Mouse (Mus musculus) embryonic facial prominence, embryonic 12.5 days (tissue): Measurements from ENCODE around the gene Psmg1. TPM values are rescaled to one million over a fixed set of nuclear protein-coding genes. Genes with fewer than 3 reads are reported as not detected.
A peak's percentile ranks its signal among the peaks of the same experiment; 100 is the strongest.

Source experiments
- ATAC-seq: fragments of 200-750 bp; cut with Nextera tagmentation; 2 replicates; pipeline ENCODE4 v1.8.0; 2017; ENCODE audit not compliant: insufficient number of reproducible peaks, insufficient read depth, low FRiP score, low TSS enrichment
- H3K27ac ChIP-seq: fragments of 300-500 bp; sonication (generic); 2 replicates; pipeline ENCODE4 v1.5.1; 2016; ENCODE audit warnings: mild to moderate bottlenecking
- H3K27me3 ChIP-seq: fragments of 300-500 bp; sonication (generic); 2 replicates; pipeline ENCODE4 v1.6.1; 2016; ENCODE audit warnings: mild to moderate bottlenecking, moderate library complexity
- H3K36me3 ChIP-seq: fragments of 300-500 bp; sonication (generic); 2 replicates; pipeline ENCODE4 v1.6.1; 2016; ENCODE audit warnings: mild to moderate bottlenecking
- H3K4me1 ChIP-seq: fragments of 300-500 bp; sonication (generic); 2 replicates; pipeline ENCODE4 v1.6.1; 2016
- H3K4me2 ChIP-seq: fragments of 300-500 bp; sonication (generic); replicated peaks from 2 replicates; pipeline ENCODE4 v1.6.1; 2016; ENCODE audit warnings: mild to moderate bottlenecking, moderate library complexity
- H3K4me3 ChIP-seq: fragments of 300-500 bp; sonication (generic); 2 replicates; pipeline ENCODE4 v1.5.1; 2016; ENCODE audit warnings: mild to moderate bottlenecking
- H3K9ac ChIP-seq: fragments of 300-500 bp; sonication (generic); 2 replicates; pipeline ENCODE4 v1.6.1; 2016; ENCODE audit warnings: mild to moderate bottlenecking, moderate library complexity
- H3K9me3 ChIP-seq: fragments of 300-500 bp; sonication (generic); 2 replicates; pipeline ENCODE4 v1.6.1; 2016; ENCODE audit warnings: mild to moderate bottlenecking, moderate library complexity
- WGBS: fragments of 180-500 bp; shearing (Covaris S2); methylation state at CpG from one replicate; pipeline ENCODE4 v1.1.7; 2016; 5-methylcytosine and 5-hydroxymethylcytosine counted together
- polyA plus RNA-seq: library from polyadenylated mRNA; unstranded; fragments of >200 nt; fragmentation: Nextera tagmentation; extraction: Ambion mirVana; gene quantifications from 2 replicates; pipeline ENCODE4 v1.2.1, GENCODE M21; 2016

The Psmg1 gene
- polyA plus RNA-seq, 1 experiment from 2014 or later = 95.1 TPM

DNA sequence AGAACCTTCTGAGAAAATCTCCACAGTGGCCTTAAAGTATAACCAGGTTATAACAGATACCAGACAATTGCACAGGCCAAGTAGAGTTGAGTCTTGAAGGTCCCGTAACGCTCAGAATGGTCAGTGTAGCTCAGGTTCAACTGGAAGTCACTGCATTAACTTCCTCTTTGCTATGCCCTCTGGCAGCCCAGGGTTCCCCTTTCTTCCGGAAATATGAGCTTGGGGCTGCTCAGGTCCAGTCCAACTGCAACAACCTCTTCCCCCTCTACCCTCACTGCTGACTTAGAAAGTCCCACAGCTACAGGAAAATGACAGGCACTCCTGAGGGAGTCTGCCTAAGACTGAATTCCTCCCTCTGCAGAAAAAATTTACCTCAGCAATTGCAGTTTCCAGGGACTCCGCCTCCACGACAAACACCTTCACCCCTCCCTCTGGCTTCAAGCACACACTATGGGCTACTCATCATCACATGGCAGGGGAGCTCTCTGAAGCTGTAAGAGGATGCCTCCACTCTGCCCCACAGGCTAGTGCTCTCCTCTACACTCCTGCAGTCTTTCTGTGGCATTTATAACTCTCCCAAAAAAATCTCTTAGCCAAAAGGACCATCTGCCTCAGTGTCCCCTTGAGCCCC is 34.9 kb downstream of the Psmg1 start:
- Histone ChIP-seq H3K36me3 (no peaks in the 10 kb centered on the region), H3K4me3 (no peak overlapping the region), H3K27ac (no peak overlapping the region), H3K4me1 (no peaks in the 10 kb centered on the region), H3K27me3 (no peaks in the 10 kb centered on the region), H3K9ac (no peak overlapping the region), H3K4me2 (no peak overlapping the region), H3K9me3 (no peaks in the 10 kb centered on the region)
- WGBS = 73% methylated on average over 5 of the region's 5 CpGs
- ATAC-seq = no peak

DNA sequence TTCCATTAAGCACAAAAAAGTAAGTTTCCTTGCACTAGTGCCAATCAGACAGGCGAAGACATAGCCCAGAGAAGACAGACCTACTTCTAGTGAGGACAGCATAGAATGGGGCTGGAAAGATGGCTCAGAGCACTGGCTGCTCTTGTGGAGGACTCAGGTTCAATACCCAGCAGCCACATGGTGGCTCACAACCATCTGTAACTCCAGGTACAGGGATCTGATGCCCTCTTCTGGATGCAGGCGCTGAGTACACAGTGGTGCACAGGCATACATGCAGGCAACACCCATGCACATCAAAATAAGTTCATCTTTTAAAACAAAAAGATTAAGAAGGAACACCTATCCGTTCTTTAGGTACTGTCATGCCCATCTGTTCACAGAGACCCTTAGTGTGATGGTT is 36.4 kb downstream of the Psmg1 start:
- H3K36me3 ChIP-seq = no peaks in the 10 kb centered on the region
- no peak overlapping the region for H3K4me3 ChIP-seq
- no peak overlapping the region for H3K4me2 ChIP-seq
- no peaks in the 10 kb centered on the region for H3K9me3 ChIP-seq
- no peak overlapping the region for H3K9ac ChIP-seq
- H3K27ac ChIP-seq = no peak overlapping the region
- no peaks in the 10 kb centered on the region for H3K27me3 ChIP-seq
- ATAC-seq = no peak
- no peaks in the 10 kb centered on the region for H3K4me1 ChIP-seq
- WGBS = 81% methylated on average over 3 of the region's 3 CpGs

DNA sequence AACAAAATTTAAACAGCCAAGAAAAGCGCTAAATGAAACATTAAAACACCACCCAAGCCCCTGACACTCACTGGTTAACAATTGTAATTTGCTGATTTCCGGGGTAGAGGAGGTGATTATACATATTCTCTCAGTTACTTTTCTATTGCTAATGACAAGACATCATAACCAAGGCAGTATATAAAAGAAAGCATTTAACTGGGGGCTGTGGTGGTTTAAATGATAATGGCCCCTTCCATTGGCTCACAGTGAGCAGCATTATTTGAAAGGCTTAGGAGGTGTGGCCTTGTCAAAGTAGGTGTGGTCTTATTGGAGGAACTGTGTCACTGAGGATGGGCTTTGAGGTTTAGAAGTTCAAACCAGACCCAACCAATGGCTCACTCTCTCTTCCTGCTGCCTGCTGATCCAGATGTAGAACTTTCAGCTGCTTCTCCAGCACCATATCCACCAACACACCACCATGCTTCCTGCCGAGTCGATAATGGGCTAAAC is 37.6 kb downstream of the Psmg1 start:
- no peak overlapping the region for H3K27ac ChIP-seq
- no peaks in the 10 kb centered on the region for H3K4me1 ChIP-seq
- H3K4me3 ChIP-seq = no peak overlapping the region
- H3K27me3 ChIP-seq = no peaks in the 10 kb centered on the region
- 92% methylated on average over 4 of the region's 4 CpGs for WGBS
- H3K9me3 ChIP-seq = no peaks in the 10 kb centered on the region
- H3K4me2 ChIP-seq = no peak overlapping the region
- no peak overlapping the region for H3K9ac ChIP-seq
- no peak for ATAC-seq
- no peaks in the 10 kb centered on the region for H3K36me3 ChIP-seq

- no peak for ATAC-seq
These were observed 39.3 kb downstream of the Psmg1 start for GRCm38 (mm10) chr16:95951471-95951870.

DNA sequence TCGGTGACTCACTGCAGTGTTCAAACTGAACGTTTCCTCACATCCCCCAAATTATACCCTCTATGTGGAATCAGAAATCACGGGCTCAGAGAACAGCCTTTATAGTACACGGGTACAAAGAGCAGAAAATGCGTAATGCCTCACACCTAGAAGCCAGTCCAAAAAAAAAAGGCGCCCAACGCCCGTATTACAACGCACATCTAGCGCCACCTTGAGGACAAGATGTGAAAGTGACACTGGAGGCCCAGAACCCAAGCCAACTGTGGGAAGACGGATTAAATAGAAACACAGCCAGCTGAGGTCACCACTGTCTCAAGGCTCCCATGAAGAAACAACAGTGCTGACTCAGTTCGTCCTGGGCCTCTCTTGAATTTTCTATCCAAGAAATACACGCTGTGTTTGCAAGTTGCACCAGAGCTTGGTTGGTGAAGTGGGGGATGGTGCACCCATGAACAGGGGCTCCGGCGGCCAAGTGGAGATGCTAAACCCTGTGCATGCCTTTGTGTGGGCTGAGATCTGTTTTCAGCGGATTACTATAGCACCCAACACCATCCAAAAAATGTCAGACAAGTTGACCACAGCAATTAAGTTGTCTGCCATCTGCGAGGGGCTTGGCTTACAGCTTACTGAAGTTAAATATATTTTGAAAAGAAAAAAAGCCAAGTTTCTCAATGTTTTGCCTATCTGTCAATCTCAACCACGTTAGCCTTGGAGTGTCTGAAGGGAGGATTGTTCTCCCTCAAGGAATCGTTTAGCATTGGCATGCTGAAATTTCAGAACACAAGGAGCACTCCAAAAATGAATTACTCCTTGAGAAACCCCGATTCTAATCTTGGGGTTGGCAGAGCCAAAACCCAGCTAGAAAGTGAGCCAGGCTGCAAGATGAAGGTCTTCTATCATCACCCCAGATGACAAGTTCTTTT is 45.1 kb downstream of the Psmg1 start:
- Histone ChIP-seq H3K4me3 (no peak overlapping the region), H3K9me3 (no peaks in the 10 kb centered on the region), H3K9ac (no peak overlapping the region), H3K4me1 (no peaks in the 10 kb centered on the region), H3K27me3 (no peaks in the 10 kb centered on the region), H3K27ac (peak overlapping the region; percentile 52), H3K36me3 (no peaks in the 10 kb centered on the region), H3K4me2 (no peak overlapping the region)
- ATAC-seq = peak; percentile 73
- 19% methylated on average over 20 of the region's 20 CpGs for WGBS

More at GRCm38 (mm10) chr16:95951471-95951870, 39.3 kb downstream of the Psmg1 start:
- Histone ChIP-seq H3K27ac (no peak overlapping the region), H3K9ac (no peak overlapping the region), H3K4me3 (no peak overlapping the region), H3K4me2 (no peak overlapping the region), H3K27me3 (no peaks in the 10 kb centered on the region), H3K36me3 (no peaks in the 10 kb centered on the region), H3K4me1 (no peaks in the 10 kb centered on the region), H3K9me3 (no peaks in the 10 kb centered on the region)
- WGBS = 89% methylated on average over 2 of the region's 2 CpGs

GRCm38 (mm10) chr16:95943186-95943585 is 47.6 kb downstream of the Psmg1 start:
- H3K4me1 ChIP-seq = no peaks in the 10 kb centered on the region
- no peaks in the 10 kb centered on the region for H3K9me3 ChIP-seq
- no peaks in the 10 kb centered on the region for H3K27me3 ChIP-seq
- H3K36me3 ChIP-seq = no peaks in the 10 kb centered on the region
- H3K9ac ChIP-seq = no peak overlapping the region
- WGBS = 82% methylated on average over 6 of the region's 6 CpGs
- no peak overlapping the region for H3K27ac ChIP-seq
- no peak overlapping the region for H3K4me3 ChIP-seq
- no peak overlapping the region for H3K4me2 ChIP-seq
- no peak for ATAC-seq

DNA sequence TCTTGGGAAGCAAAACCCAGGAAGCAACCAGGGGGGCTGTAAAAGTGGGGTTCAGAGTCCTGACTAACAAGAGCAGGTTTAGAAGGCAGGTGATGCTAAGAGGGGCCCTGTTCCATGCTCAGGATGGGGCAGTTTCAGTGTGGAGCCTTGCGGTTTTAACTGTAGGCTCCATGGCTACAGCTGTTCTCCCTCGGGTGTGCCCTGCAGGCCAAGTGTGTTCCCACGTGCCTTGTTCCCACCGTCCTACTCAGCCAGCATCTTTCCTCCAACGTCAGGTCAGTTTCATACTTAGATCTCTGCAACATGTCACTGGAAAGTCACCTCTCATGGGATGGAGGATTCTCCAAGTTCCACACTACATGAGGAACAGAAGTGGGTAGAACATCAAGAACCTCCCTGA is 49.2 kb downstream of the Psmg1 start:
- Histone ChIP-seq H3K27me3 (no peaks in the 10 kb centered on the region), H3K9ac (no peak overlapping the region), H3K4me2 (no peak overlapping the region), H3K4me3 (no peak overlapping the region), H3K4me1 (no peaks in the 10 kb centered on the region), H3K27ac (no peak overlapping the region), H3K9me3 (0 out of 2 replicates have a peak, but pooled peaks cover 7% of the 10 kb centered on the region), H3K36me3 (no peaks in the 10 kb centered on the region)
- 86% methylated on average over 5 of the region's 5 CpGs for WGBS
- ATAC-seq = no peak

GRCm38 (mm10) chr16:95935495-95935961 is 55.2 kb downstream of the Psmg1 start:
- Histone ChIP-seq H3K9me3 (0 out of 2 replicates have a peak, but pooled peaks cover 7% of the 10 kb centered on the region), H3K4me2 (no peak overlapping the region), H3K27ac (no peak overlapping the region), H3K9ac (no peak overlapping the region), H3K27me3 (no peaks in the 10 kb centered on the region), H3K4me3 (no peak overlapping the region), H3K36me3 (no peaks in the 10 kb centered on the region), H3K4me1 (no peaks in the 10 kb centered on the region)
- 32% methylated on average over 6 of the region's 6 CpGs for WGBS
- no peak for ATAC-seq

DNA sequence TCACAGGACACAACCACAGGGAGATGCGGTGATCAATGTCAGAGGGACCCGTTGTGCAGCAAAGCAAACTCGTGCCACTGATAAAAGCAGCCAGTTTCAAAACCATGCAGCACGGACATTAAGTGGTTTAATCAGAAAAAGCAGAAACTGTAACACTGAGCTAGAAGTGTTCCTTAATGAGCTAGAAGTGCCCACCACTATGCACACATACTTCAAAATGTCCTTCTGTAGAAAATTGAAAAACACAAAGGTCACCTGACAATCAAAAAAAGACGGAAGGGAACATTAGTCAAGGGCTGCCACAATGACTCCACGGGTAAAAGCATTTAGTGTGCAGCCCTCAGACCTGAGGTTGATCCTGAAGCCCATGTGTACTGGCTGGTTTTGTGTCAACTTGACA is 57.9 kb downstream of the Psmg1 start:
- no peak overlapping the region for H3K4me3 ChIP-seq
- H3K4me2 ChIP-seq = no peak overlapping the region
- ATAC-seq = no peak
- no peak overlapping the region for H3K9ac ChIP-seq
- no peaks in the 10 kb centered on the region for H3K27me3 ChIP-seq
- 74% methylated on average over 6 of the region's 6 CpGs for WGBS
- H3K36me3 ChIP-seq = no peaks in the 10 kb centered on the region
- 0 out of 2 replicates have a peak, but pooled peaks cover 5% of the 10 kb centered on the region for H3K9me3 ChIP-seq
- no peaks in the 10 kb centered on the region for H3K4me1 ChIP-seq
- no peak overlapping the region for H3K27ac ChIP-seq

DNA sequence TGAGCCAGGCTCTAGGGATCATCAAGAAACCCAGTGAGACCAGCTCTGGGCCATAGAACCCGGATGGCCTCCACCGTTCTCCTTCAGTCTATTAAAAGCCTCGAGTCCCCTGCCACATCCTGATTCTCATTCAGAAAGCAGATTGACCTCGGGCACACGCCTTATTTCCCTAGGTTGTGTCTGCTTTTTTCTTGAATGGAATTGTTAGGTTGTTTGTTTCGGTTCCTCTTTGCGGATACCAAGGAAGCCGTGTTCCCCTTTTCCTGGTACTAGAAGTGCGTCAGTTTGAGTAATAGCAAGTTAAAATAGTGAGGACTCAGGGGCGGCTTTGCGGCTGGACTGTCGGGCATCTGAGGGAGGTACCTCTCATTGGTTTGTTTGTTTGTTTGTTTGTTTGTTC is 59.3 kb downstream of the Psmg1 start:
- Histone ChIP-seq H3K9ac (no peak overlapping the region), H3K36me3 (no peaks in the 10 kb centered on the region), H3K4me3 (no peak overlapping the region), H3K4me1 (no peaks in the 10 kb centered on the region), H3K27me3 (no peaks in the 10 kb centered on the region), H3K27ac (no peak overlapping the region), H3K9me3 (no peaks in the 10 kb centered on the region), H3K4me2 (no peak overlapping the region)
- 83% methylated on average over 12 of the region's 12 CpGs for WGBS
- ATAC-seq = no peak
